Mouse (Mus musculus) cerebellum, adult 9-10 months (tissue): Measurements from ENCODE around the gene Jpt1.
A peak's percentile ranks its signal among the peaks of the same experiment; 100 is the strongest.
"Not testable (repeated sequence)": the region's sequence is repeated elsewhere in the genome, so short reads cannot be mapped to it uniquely, and the experiment has no call there.

Source experiments
- DNase-seq: peaks from one replicate; pipeline ENCODE4 v3.0.0; 2022

The Jpt1 gene

DNA sequence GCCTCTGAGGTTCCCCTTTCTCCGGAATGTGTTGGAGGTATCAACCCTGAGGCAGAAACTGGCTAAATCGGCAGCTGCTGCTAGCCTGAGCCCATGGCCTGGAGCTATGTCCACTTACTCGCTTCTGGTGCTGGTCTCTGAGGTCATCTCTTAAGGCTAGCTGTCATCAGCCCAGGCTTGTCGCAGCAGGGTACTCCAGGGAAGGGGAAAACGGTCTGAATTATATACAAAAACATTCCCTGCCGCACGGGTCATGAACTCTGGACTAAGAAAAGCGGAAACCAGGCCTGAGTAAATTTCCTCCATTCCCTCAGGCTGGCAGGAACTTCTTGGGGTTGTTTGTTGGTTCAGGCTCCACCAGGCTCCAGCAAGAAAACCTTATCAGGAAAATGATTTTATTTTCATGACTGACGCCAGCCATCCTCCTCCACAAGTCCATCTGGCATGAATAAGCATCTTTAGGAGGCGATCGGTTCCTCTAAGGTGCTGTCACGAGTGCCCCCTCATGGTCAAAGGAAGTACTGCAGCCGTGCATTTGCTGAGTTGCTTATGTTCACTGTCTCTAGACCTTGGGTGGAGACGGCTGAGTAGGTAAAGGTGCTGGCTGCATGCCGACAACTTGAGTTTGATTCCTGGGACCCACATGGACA, 40.4 kb downstream of the Jpt1 start:
- peak; percentile 99 for DNase-seq

DNA sequence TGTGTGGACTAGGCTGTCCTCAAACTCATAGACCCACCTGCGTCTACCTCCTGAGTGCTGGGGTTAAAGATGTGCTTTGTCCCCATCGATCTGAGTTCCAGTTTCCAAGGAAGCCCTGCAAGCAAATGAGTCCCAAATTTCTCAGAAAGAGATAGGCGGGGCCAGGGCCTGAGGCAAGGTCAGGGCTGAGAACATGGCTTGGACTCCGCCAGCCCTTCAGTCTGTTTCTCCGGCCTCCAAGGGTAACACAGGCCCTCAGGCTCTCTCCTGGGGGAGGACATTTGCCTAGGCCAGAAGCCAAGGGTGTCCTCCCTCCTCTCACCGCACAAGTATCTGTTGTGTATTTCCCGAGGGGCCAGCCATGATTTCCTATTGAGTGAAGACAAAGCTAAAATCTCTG, 42.0 kb downstream of the Jpt1 start:
- no peak for DNase-seq

DNA sequence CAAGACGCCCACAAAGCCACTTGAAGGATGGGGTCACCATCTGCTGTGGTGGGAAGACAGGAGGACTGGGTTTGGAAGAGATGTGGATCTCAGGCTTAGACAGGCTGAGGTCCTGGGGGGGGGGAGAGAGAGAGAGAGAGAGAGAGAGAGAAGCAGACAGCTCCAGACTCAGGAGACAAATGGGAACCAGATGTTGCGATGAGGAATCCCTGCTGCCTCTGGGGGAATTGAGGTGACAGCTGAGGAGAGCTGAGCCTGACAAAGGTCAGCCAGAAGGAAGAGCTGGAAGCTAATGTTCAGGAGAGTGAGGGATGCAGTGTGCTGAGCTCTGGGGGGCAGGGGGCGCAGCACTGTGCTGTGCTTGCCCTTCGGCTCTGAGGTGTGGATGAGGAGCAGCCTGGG, 47.0 kb downstream of the Jpt1 start:
- DNase-seq: no peak

DNA sequence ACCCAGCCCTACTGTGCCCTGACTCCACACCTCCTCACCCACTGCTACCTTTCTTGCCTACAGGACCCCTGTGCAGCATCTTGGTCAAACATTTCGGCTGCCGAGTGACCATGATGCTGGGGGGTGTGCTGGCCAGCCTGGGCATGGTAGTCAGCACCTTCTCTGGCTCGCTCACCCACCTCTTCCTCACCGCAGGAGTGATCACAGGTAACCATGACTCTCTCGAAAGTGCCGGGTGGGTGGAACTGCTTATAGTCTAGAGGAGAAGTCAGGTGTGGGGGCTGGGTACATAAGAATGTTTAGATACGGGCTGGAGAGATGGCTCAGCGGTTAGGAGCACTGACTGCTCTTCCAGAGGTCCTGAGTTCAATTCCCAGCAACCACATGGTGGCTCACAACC, 49.3 kb downstream of the Jpt1 start:
- no peak for DNase-seq

DNA sequence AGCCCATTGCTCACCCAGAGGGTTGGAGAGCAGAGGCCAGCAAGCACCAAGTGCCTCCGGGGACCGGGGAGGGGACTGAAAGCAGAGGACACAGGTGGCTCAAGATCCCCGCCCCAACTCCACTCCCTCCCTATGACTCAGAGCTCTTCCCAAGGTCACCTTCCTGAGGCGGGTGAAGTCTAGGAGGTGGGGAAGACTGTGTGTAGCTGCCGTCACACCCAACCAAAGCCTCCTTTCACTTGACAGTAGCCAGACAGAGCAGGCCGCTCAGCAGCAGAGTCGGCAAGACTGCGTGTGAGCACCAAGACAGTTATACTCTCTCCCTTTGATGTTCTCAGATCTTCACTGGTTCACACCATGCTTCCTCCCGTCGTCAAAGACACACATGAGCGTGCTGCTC, 50.8 kb downstream of the Jpt1 start:
- DNase-seq: no peak

DNA sequence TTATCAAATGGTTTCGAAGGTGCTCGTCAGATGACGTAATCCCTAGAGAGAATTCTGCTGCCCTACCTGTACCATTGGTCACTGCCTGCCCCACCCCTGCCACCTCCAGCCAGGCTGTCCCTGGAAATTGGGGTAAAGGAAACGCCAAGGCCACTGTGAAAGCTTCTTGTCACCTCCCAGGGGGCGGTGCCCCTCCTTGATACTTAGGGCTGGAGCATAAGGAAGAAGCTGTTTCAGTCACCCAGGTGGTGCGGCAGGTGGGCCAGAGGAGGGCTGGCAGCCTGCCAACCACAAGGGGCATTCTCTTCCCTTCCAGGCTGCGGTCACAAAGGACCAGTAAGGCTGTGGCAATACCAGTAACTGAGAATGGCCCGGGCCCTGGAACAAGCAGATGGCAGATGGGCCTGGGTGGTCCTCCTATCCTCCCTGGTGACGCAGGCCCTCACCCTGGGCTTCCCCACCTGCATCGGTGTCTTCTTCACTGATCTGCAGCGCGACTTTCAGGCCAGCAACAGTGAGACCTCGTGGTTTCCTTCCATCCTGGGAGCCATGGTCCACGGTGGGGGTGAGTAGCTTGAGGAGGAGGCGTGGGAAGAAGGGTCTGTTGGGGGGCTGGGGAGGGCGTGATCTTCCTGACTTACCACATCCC, 51.8 kb downstream of the Jpt1 start, which contains the start of gene Slc16a5:
Slc16a5 (plus strand) TSS at position 232 of the 649 bp plus-strand sequence.
- no peak for DNase-seq

DNA sequence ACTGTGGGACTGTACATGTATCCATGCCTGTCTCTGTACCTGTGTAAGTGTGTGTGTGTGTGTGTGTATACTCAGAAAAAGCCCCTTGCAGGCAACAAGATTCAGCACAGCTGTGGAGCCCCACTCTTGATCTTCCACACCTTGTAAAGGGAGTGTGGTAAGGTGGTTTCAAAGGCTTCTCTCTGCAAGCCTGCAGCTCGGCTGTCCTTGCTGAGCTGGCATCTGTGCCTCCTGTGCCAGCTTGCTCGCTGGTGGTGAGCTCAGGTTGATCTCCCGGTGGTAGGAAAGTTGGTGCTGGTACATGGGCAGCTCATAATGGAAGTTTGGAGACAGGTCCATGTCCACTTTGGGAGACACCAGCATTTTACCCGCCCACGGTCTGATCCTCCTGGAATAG, 52.3 kb downstream of the Jpt1 start:
- no peak for DNase-seq

DNA sequence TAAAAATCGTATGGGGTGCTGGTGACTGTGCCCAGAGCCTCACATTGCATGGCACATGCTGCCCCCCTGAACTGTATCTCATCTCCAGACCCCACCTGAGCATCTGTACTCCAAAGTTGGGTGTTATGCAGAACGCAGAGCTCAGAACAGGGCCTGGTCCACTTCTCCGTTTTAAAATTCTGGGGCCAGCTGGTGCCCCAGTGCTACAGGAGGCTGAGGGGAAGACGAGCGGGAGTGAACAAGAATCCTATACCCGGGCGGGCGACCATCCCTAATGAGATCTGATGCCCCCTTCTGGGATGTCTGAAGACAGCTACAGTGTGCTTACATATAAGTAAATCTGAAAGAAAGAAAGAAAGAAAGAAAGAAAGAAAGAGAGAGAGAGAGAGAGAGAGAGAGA, 53.2 kb downstream of the Jpt1 start:
- no peak for DNase-seq

DNA sequence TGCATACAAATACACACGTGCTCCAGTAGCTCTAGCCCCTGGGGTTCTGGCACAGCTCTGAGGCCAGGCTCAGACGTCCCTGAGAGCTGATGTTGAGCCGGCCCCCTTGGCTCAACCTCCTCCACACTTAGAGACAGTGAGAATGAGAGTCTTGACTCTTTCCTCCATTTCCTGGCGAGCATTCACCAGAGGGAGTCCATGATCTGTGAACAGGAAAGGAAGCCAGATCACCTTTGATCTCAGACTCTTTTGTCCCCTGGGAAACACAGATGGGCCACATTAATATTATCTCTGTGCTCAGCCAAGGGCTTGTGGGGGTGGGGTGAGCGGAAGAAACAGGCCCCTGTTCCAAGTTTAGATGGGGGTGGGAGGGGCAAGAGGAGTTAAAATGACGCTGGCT, 56.8 kb downstream of the Jpt1 start:
- no peak for DNase-seq

DNA sequence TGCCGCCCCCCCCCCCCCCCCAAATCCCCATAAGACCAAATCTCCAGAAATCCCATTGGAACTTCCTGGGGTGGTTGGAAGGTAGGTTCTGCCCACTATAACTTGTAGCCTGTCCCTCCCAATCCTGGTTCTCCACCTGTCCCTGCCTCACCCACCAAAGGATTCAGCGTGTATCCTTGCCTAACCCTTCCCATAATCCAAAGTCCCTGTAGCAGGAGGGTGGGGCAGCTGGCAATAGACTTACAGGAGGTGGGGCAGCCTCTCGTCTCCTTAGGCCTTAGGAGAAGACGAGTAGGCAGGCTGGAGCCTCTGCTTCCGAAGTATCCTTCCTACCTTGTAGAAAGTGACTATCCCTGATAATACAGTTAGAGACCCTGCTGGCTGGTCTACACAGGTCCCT, 58.0 kb downstream of the Jpt1 start:
- no peak for DNase-seq

DNA sequence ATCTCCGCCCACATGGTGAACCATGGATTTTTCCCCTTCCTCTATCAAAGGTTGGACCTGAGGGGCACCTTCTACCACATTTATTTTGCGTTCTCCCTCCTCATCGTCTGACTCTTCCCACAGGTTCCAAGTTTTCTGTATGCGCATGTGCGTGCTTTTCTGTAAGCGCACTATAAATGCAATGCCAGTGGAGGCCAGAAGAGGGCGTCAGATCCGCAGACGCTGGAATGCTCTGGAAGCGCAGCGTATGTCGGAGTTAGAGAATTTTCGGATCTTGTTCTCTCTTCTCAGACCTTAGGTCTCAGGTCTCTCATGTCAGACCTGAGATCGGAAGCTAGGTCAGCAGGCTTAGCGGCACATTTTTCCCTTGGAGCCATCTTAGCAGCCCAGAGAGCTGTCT, 58.6 kb downstream of the Jpt1 start:
- DNase-seq: no peak

DNA sequence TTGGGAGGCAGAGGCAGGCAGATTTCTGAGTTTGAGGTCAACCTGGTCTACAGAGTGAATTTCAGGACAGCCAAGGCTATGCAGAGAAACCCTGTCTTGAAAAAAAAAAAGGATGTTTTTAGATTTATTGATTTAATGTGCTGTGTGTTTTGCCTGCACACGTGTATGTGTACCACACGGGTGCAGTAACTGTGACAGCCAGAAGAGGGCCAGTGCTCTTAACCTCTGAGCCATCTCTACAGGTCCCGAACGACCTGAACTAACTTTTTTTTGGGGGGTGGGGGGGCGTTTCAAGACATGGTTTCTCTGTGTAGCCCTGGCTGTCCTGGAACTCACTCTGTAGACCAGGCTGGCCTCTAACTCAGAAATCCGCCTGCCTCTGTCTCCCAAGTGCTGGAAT, 59.4 kb downstream of the Jpt1 start:
- not testable (repeated sequence) for DNase-seq

DNA sequence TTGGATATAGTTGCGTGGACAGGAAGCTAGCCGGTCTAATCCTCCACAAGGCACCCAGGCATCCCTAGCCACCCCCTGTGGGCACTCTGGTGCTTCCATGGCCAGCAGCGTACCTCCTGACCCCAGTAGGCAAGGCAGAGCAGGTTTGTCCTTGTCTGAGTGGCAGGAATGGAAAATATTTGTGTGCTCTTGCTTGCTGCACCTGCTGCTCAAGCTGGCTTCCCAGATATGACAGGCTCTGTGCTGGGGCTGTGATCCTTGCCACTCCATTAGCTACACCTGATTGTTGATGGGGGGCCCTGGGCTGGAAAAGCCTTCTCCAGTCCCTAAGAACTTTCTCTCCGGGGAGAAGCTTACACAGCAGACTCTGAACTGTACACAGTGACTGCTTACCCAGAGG, 60.9 kb downstream of the Jpt1 start:
- DNase-seq: no peak

DNA sequence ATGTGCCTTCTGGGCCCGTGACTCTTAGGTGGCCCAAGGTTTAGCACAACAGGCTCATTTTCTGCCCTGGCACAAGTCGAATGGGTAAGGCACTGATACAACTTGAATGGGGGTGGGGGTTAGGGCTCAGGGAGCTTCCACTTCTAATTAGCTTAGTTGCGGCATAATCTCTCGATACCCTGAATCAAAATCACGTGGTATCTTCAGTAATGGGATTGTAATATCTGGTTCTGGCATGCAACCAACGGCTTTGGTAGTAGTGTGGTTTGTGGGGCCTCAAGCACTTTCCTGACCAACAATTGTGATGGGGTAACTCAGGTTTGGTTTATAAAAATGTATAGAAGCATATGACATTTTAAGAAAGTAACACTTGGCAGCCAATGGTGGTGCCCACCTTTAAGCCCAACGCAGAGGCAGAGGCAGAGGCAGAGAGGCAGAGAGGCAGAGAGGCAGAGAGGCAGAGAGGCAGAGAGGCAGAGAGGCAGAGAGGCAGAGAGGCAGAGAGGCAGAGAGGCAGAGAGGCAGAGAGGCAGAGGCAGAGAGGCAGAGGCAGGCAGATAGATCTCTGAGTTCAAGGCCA, 61.8 kb downstream of the Jpt1 start:
- DNase-seq: no peak

DNA sequence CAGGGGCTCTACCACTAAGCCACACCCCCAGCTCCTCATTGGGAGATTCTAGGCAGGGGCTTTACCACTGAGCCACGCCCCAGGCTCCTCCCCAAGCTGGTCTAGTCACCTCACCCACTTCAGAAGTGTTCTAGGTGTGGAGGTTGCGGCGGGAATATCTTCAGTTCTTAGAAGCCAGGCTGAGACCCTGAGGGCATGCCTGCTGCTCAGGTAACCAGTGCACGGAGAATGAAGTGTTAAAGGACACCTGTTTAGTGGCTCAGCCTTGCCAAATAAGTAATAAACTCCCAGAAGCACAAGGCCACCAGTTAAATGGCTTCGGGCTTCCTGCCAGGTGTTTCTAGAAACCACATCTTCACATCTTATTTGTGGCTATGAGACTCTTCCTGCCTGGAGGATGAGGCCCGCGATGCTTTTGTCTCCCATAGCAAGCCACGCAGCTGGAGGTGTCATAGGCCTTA, 62.4 kb downstream of the Jpt1 start:
- DNase-seq: no peak

DNA sequence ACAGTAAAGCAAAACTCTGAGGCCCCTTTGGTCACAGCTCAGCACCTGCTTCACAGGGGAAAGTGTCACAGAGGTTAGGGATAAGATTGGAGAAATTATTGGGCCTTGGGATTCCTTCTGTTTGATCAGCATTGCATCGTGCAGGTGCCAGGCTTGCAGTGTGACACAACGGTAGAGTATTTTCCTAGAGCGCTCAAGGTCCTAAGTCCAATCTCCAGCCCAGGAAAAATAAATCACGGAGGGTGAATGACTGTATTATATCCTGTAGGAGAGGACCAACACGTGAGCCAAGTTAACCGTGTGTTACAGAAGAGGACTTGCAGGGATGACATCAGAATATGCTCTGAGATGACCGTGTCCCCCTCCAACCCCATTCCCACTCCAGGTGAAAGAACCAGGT, 64.0 kb downstream of the Jpt1 start:
- no peak for DNase-seq

DNA sequence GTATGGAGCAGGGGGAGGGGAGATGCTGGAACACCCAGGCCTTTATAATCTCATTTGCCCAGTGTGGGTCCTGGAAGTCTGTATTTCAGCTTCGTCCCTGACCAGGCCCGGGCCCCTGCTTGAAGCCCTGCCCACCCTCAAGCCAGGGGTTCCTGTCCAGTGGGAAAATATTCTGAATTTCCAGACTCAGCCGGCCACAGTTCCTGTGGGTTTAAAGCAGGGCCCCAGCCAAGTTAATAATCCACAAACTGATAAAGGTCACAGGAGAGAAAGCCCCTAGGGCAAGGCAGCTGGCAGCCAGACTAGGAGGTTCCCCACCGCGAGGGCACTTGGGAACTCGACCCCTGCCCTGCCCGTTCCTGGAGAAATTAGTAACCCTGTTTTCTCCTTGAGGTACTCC, 65.2 kb downstream of the Jpt1 start:
- no peak for DNase-seq

DNA sequence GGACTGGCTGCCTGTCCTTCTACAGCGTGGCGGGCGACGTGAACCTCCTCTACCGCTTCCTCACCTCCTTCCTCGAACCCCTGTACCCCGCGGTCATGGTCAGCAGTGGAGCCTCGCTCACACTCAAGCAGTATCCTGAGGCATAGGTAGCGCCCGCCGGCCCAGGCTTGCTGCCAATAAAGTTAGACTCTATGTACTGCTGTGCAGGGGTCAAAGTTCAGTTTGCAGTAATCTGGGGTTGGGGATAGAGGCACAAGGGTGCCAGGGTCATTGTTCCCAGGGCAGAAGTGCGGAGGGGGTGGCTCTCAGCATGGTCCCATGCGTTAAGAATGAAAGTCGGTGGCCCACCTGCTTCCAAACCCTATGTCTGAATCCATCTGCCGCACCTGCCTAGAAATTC, 66.1 kb downstream of the Jpt1 start:
- no peak for DNase-seq
